Mouse (Mus musculus) megakaryocyte, adult 5-6 weeks (primary cell): ENCODE results near the gene CK137956. TPM values are rescaled to one million over a fixed set of nuclear protein-coding genes. Genes with fewer than 3 reads are reported as not detected.

Experiments used
- ATAC-seq: 2 replicates; pipeline ENCODE4 v1.8.0; 2016; ENCODE audit warnings: mild to moderate bottlenecking, inconsistent platforms; ENCODE audit not compliant: poor library complexity, severe bottlenecking
- total RNA-seq, 2 experiments: library from RNA; stranded (forward) in 1 of 2; stranded (reverse) in 1 of 2; fragments of 153-499, 151-499 nt in 1 of 2; fragments of 221-1000, 200-1000 nt in 1 of 2; gene quantifications; 2 replicates each; pipeline versions ENCODE4 v1.2.3 to v1.2.4; 2015 to 2017

CK137956 gene
- total RNA-seq, 2 experiments from 2014 or later: not detected

DNA sequence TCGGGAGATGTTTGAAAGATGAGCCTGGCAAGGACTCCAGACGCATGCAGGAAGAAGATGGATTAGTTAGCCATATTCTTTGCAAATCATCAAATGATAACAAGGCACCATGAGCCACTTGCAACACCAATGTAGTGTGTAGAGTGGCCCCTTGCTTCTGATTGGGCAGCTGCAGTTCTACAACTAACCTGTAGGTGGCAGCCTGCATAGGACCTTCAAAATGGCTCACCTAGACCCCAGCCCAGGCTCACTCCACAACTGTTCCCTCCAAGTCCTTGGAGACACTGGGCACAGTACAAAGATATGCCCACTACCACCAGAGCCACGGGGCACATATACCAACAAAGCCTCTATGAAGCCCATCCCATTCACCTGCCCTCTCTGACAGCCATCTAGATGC, 35.4 kb downstream of the CK137956 start:
- no peak for ATAC-seq

DNA sequence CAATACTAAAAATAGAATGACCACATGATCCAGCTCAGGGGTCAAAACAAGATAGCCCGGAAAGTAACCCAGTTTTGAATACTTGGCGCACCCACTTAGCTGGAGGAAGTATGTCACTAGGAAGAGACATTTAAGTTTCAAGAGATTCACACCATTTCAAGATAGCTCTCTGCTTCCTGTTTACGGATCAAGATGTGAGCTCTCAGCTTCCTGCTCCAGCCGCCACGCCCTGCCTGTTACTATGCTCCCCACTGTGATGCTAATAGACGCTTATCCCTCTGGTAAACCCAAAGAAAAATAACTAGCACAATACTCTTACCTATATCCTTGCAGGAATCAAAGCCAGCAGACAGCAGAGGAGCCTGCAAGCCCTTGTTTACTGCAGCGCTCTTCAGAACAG, 57.2 kb downstream of the CK137956 start:
- no peak for ATAC-seq

DNA sequence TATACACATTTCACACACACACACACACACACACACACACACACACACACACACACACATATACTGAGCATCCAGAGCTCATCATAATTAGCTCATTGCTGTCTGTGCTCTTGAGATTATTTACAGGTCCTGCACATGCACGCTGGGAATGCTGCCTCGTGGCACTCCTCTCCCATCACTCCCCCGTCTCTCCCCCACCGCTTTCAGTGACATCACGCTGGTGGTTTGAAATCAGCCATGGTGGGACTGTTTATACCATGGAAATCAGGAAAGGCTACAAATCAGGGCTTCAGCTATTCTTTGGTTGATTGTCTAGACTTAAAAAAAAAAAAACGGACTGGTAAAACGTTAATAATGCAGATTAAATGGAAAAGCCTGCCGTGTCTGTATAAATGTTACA, 63.6 kb downstream of the CK137956 start:
- no peak for ATAC-seq

DNA sequence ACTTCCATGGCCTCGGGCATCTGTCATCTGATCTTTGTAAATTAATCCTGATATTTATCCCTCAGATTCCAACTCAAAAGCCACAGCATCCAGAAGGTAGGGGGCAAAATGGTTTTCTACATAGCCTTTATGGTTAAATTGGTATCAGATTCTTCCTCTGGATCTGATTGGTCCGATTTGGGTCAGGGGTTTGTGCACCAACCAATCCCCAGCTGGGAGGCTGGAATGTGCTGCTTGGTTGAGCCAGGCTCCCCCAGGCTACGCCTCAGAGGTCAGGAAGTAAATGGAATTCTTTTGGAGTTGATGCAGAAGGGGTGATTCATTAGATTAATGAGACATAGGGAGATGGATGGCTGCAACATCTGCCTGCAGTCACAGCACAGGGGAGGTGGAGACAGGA, 66.8 kb downstream of the CK137956 start:
- no peak for ATAC-seq

DNA sequence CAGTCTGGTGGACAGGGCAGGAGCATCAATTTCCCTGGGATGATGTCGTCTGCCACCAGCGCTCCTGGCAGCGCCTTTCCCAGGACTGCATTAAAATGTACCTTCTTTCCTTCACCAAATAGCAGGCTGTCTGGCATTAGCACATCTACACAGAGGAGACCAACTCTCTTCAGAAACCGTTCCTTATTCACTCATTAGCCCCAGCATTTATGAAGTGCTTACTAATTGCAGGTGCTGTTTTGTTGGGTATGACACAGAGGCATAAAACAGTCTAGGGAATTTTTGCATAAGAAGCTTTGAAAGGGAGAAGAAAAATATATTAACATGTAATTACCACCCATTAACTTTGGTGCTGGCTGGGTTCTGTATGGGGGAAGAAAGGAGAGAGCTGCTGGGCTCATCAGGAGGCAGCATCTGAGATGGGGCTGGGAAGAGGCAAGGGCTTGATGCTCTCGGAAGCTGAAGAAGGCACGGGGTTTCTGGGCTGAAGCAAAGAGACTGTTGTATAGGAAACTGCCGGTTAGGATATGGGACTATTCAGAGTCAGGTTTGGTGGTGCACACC, 69.8 kb downstream of the CK137956 start:
- ATAC-seq: no peak

DNA sequence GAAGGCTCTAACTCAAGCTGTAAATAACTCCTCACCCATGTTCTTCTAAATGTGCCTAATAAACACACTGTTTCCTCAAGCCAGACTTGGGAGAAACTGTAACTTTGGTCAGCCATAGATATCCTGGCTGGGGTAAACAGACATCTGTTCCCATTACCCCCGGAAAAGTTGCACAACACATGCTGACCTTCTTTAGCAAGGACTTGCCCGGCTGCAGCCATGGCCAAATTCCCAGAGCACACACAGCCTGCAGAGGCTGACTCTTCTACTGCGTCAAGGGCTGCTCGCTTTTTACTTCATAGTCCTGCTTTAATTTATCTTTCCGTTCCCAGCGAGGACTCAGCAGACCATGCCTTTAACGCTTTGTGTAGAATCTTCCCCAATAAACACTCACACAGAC, 81.7 kb downstream of the CK137956 start:
- ATAC-seq: no peak

DNA sequence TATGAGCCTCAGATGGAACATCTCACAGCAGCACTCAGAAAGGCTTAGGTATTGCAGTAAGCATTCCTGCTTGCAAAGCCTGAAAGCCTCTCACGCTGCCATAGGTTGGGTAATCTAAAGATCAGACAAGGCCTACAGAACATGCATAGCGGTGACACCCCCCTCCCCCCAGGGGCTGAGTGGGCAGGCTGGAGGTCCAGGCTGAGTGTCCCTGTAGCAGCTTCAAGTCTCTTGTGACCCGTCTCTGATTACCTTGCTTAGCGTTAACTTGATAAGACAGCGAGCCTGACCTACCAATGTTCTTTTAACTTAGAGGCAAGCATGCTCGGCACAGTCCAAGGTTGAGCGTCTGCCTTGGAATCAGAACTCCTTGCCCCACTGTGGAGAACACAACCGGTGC, 91.8 kb downstream of the CK137956 start:
- ATAC-seq: no peak

Other genes with a start within 250 kb of the CK137956 start
- gene Csmd2, start 16.9 kb upstream of the CK137956 start, total RNA-seq (2015): not detected in 2 replicates
- gene Csmd2, start 16.9 kb upstream of the CK137956 start, total RNA-seq (2017): not detected in 2 replicates